13 mouse cellular contexts compared by ENCODE assay signal in the genomic region with DNA sequence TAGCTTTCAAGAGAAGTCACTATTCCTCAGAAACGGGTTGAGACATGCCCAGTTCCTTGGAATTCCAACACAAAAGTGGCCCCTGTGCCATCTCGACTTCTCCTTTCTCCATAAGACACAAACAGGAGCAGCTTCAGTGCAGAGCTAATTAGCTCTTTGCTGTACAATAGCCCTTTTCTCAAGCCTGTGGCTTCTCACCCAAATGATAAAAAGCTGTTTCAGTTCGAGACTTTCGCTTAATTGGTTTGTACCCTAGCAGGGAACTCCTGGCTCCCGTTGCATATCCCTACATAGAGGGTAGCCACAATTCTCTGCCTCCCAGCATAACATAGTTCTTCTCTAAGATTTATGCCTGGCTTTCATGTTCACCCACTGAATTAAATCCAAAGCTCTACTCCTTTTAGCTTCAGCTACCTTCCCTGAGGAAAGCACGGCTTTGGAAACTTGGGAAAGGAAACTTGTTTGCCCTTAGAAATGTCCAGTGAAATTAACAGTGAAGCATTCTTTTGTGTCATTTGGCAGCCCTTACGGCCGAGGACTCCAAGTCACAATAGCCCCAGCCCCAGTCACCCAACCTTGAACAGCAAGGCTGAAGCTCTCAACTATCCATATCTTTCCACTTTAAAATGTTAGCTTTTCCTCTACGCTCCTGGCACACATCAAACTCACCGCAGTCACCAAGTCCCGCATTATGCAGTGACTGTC.
DNase-seq lines count a peak whose midpoint lies in the region; ATAC-seq lines count a peak whose summit lies in the region.
"Had no signal": no experiment of that assay in that cellular context is flagged by ENCODE, and none has a peak within 500 bp of the region (broad histone marks: within the 10 kb centered on the region; RNA-seq: fewer than 3 reads in every experiment).

No protein-coding gene starts in this region.

- 0 out of 2 replicates have a peak overlapping the region, but pooled peaks have one; percentile 7 for H3K27ac ChIP-seq in embryonic facial prominence, embryonic 10.5 days (replicated peaks)
- H3K27ac ChIP-seq in hindbrain, embryonic 16.5 days (ENCODE audit: low read depth, low read length) = peak overlapping the region; percentile 71
- H3K27ac ChIP-seq in neural tube, embryonic 15.5 days (replicated peaks) = peak overlapping the region; percentile 69
- H3K27ac ChIP-seq: embryonic facial prominence, embryonic 12.5 days; kidney, embryonic 15.5 days; midbrain, embryonic 12.5 days had no signal

- peak; percentile 24 to 55 for DNase-seq in layer of hippocampus, postnatal 14 days (ENCODE audit: low spot score in 2 of 2)
- no peak for DNase-seq in layer of hippocampus, adult 9-11 months
- DNase-seq in embryonic facial prominence, embryonic 10.5 days (ENCODE audit: low spot score) = no peak
- DNase-seq in urinary bladder, adult 2 months (ENCODE audit: low spot score) = no peak
- DNase-seq in right cerebral cortex, postnatal 25 days = no peak
- DNase-seq: gastrocnemius, postnatal 14 days; lung, adult 18-20 months had no signal

- 29% methylated on average over 11 of the region's 11 CpGs for WGBS in embryonic facial prominence, embryonic 10.5 days
- 29% methylated on average over 11 of the region's 11 CpGs for WGBS in hindbrain, embryonic 16.5 days
- 20% methylated on average over 11 of the region's 11 CpGs for WGBS in neural tube, embryonic 15.5 days

- no peak overlapping the region for H3K4me3 ChIP-seq in embryonic facial prominence, embryonic 10.5 days
- H3K4me3 ChIP-seq in hindbrain, embryonic 16.5 days (ENCODE audit: low read length) = no peak overlapping the region
- H3K4me3 ChIP-seq in neural tube, embryonic 15.5 days (replicated peaks) = no peak overlapping the region
- H3K4me3 ChIP-seq: embryonic facial prominence, embryonic 12.5 days; kidney, embryonic 15.5 days; midbrain, embryonic 12.5 days had no signal

- no peaks in the 10 kb centered on the region for H3K27me3 ChIP-seq in embryonic facial prominence, embryonic 10.5 days (replicated peaks; ENCODE audit: low read depth, poor library complexity, severe bottlenecking)
- no peaks in the 10 kb centered on the region for H3K27me3 ChIP-seq in hindbrain, embryonic 16.5 days (replicated peaks; ENCODE audit: control insufficient read depth, insufficient read depth, low read length)
- H3K27me3 ChIP-seq in neural tube, embryonic 15.5 days (replicated peaks) = no peaks in the 10 kb centered on the region
- H3K27me3 ChIP-seq: embryonic facial prominence, embryonic 12.5 days; kidney, embryonic 15.5 days; midbrain, embryonic 12.5 days had no signal

- ATAC-seq in hindbrain, embryonic 16.5 days = peak; percentile 52; the same call in 1 of the 2 replicates
- peak; percentile 56 for ATAC-seq in neural tube, embryonic 15.5 days (ENCODE audit: low FRiP score)
- no peak for ATAC-seq in erythroblast, adult 5-6 weeks (replicated peaks; ENCODE audit: low FRiP score, poor library complexity, severe bottlenecking)

- peaks cover 18% of the 10 kb centered on the region for H3K4me1 ChIP-seq in embryonic facial prominence, embryonic 10.5 days
- peaks cover 11% of the 10 kb centered on the region for H3K4me1 ChIP-seq in hindbrain, embryonic 16.5 days (ENCODE audit: control insufficient read depth, insufficient read depth, low read depth, low read length)
- H3K4me1 ChIP-seq in neural tube, embryonic 15.5 days = peaks cover 28% of the 10 kb centered on the region
- H3K4me1 ChIP-seq: kidney, embryonic 15.5 days had no signal

- 0 out of 2 replicates have a peak, but pooled peaks cover 2% of the 10 kb centered on the region for H3K9me3 ChIP-seq in embryonic facial prominence, embryonic 10.5 days
- no peaks in the 10 kb centered on the region for H3K9me3 ChIP-seq in hindbrain, embryonic 16.5 days (ENCODE audit: control insufficient read depth, low read length)
- no peaks in the 10 kb centered on the region for H3K9me3 ChIP-seq in neural tube, embryonic 15.5 days (replicated peaks)
- H3K9me3 ChIP-seq: kidney, embryonic 15.5 days had no signal

- H3K9ac ChIP-seq in hindbrain, embryonic 16.5 days (ENCODE audit: low read depth, low read length) = no peak overlapping the region
- no peak overlapping the region for H3K9ac ChIP-seq in neural tube, embryonic 15.5 days (replicated peaks)
- H3K9ac ChIP-seq: embryonic facial prominence, embryonic 12.5 days; kidney, embryonic 15.5 days; midbrain, embryonic 12.5 days had no signal

- no peaks in the 10 kb centered on the region for H3K36me3 ChIP-seq in embryonic facial prominence, embryonic 10.5 days (replicated peaks)
- no peaks in the 10 kb centered on the region for H3K36me3 ChIP-seq in hindbrain, embryonic 16.5 days (ENCODE audit: control insufficient read depth, insufficient read depth, low read length)
- no peaks in the 10 kb centered on the region for H3K36me3 ChIP-seq in neural tube, embryonic 15.5 days
- H3K36me3 ChIP-seq: embryonic facial prominence, embryonic 12.5 days; kidney, embryonic 15.5 days; midbrain, embryonic 12.5 days had no signal

- H3K4me2 ChIP-seq in hindbrain, embryonic 16.5 days (ENCODE audit: low read length) = peak overlapping the region; percentile 13; the same call in 1 of the 2 replicates
- peak overlapping the region; percentile 19; the same call in 1 of the 2 replicates for H3K4me2 ChIP-seq in neural tube, embryonic 15.5 days
- H3K4me2 ChIP-seq: embryonic facial prominence, embryonic 12.5 days; kidney, embryonic 15.5 days; midbrain, embryonic 12.5 days had no signal

Comparison
In these comparisons a context has a peak if more than half of its experiments do, and no peak if none do; other contexts are left out.
1. DNase-seq: peak in layer of hippocampus, postnatal 14 days (2 of 2); none in layer of hippocampus, adult 9-11 months (single experiment), embryonic facial prominence, embryonic 10.5 days (single experiment), urinary bladder, adult 2 months (single experiment) and right cerebral cortex, postnatal 25 days (single experiment).
2. H3K27ac ChIP-seq: peak in every context shown above with its lines; median percentile 71 in hindbrain, embryonic 16.5 days; 69 in neural tube, embryonic 15.5 days; 7 in embryonic facial prominence, embryonic 10.5 days.